Mouse (Mus musculus) gastrocnemius, postnatal 14 days (tissue): ENCODE data around the gene Cirbp. TPM values are rescaled to one million over a fixed set of nuclear protein-coding genes. Genes with fewer than 3 reads are reported as not detected.

Experiments
- DNase-seq: peaks from one replicate; pipeline ENCODE4 v3.0.0; 2021; ENCODE audit warnings: mixed read lengths
- intact Hi-C: fragments of 180-260 bp; cut with DNase I; formaldehyde crosslinking; loops from one replicate; pipeline ENCODE4 v1.15.1; 2025; ENCODE audit warnings: low total_unique reads
- total RNA-seq, 2 experiments: library from RNA; stranded (reverse); gene quantifications; 2 replicates each; pipeline ENCODE4 v1.2.3; 2021

Cirbp gene
- total RNA-seq, 2 experiments from 2014 or later = 41.4 to 41.5 TPM

DNA sequence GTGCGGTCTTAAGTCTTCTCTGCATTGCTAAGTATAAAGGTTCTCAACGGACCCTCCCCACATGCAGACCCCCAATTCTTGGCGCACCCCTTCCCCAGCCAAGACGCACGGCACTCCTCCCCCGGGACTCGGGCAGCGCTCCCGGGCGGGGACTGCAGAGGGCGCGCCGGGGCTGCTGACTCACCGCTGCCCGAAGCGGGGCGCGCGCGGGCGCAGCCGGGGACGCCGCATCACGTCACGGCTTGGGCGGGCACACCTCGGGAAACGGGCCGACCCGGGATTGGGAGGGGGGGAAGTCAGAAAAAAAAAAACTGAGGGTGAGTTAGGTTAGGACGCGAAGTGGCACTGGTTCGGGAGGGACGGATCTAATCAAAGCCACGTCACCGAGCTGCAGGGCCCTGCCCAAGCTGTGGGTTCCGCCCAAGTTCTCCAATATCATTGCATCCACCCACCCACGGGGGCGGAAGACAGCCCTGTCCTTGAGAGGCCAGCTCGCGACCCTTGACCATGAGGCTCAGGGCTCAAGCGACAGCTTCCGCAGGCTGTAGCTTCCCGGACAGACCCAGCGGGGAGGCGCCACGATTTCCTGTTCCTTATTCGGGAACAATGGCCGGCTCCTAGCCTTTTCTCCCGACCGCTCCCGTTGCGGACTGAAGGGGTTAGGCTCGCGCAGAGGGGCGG is 17.0 kb upstream of the Cirbp start:
- peak; percentile 96 for DNase-seq
- intact Hi-C loops = no loop called here

GRCm38 (mm10) chr10:80149291-80150225 is 16.2 kb upstream of the Cirbp start:
- intact Hi-C loops = no loop called here
- DNase-seq = peak; percentile 98

GRCm38 (mm10) chr10:80150226-80151210 is 15.3 kb upstream of the Cirbp start:
- intact Hi-C loops = no loop called here

GRCm38 (mm10) chr10:80151211-80152034 is 14.4 kb upstream of the Cirbp start:
- intact Hi-C loops = no loop called here
- peak; percentile 65 for DNase-seq

More at GRCm38 (mm10) chr10:80150226-80151210, 15.3 kb upstream of the Cirbp start:
- DNase-seq = peak; percentile 52

- intact Hi-C loops = no loop called here
- peak; percentile 56 for DNase-seq
Measured at GRCm38 (mm10) chr10:80152071-80152872, 13.5 kb upstream of the Cirbp start.

DNA sequence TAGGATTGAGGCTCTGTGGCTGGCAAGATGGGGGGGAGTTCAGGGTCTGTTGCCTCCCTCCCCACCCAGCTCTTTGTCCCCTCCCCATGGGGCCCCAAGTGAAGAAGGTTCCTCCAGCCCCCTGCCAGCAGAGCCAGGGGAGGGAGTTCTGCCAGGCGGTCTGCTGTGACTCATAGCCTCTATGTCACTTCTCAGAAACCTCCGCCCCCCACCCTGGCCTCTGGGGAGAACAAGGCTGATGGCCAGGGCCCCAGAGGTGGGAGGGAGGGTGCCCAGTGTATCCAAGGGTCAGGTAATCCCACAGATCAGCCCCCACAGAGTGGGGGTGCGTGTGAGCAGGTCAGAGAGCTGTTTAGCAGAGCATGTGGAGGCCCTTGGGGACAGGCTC is 12.9 kb upstream of the Cirbp start:
- intact Hi-C loops = no loop called here
- no peak for DNase-seq

DNA sequence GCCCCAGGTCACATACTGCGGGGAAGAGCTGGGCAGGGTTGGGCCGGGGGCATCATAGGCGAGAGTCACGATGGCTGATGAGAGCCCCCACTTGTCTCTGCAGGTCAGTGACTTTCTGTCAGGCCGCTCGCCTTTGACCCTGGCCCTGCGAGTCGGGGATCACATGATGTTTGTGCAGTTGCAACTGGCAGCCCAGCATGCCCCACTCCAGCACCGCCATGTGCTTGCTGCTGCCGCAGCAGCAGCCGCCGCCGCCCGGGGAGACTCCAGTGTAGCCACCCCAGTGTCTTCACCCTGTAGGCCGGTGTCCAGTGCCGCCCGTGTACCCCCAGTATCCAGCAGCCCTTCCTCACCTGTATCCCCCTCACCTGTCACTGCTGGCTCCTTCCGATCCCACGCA is 12.1 kb upstream of the Cirbp start:
- DNase-seq = no peak
- intact Hi-C loops = no loop called here

GRCm38 (mm10) chr10:80154384-80154783 is 11.4 kb upstream of the Cirbp start:
- intact Hi-C loops = no loop called here
- no peak for DNase-seq

GRCm38 (mm10) chr10:80155277-80155676 is 10.5 kb upstream of the Cirbp start:
- intact Hi-C loops = no loop called here
- peak; percentile 5 for DNase-seq

GRCm38 (mm10) chr10:80156002-80156751 is 9.6 kb upstream of the Cirbp start:
- intact Hi-C loops = no loop called here
- DNase-seq = peak; percentile 13

DNA sequence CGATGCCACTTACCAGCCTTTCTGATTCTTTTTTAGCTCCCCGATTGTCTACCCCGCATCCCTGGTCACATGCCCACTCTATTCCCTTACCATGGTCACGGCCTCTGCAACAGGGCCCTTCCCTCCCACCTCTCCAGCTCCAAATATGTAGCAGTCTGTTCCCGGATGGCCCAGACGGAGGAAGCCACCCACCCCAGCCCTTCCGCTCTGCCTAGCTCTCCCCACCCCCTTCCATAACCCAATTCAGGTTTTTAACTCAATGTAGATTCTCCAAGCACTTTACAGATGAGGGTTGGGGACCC is 9.1 kb upstream of the Cirbp start:
- peak; percentile 38 for DNase-seq
- intact Hi-C loops = no loop called here

DNA sequence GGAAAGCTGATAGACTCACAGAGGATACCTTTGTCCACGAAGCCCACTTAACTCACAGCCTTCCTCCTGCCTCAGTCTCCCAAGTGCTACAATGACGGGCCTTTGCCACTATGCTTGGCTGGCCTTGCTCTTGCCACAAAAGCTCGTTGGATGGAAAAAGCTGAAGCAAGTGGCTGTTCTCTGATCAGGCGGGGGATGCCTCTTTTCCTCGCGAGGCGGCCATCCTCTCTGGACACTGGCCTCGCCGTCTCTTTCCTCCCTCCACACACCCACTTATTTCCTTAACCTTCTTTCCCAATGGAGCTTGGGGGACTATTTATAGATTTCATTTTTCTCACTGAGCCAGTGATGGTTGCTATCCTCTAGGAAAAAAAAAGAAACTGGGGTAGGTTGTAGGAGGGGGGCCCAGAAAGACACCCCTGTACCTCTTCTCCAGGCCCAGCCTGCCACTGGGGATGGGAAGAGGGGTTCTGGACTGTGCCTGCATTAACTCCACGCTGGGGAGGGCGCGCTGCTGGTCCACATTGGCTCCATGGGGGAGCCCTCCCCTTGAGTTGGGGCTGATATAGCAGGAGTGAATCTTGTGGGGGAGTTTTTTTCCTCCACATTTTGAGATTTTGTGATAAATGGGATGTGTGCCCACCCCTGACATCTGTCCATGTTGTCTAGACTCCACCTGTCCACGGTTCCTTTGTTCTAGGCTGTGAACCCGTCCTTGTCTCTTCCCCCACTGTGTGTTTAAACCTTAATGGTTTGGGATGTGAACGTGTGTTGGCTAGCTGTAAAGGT is 8.4 kb upstream of the Cirbp start:
- intact Hi-C loops = no loop called here
- DNase-seq = no peak

DNA sequence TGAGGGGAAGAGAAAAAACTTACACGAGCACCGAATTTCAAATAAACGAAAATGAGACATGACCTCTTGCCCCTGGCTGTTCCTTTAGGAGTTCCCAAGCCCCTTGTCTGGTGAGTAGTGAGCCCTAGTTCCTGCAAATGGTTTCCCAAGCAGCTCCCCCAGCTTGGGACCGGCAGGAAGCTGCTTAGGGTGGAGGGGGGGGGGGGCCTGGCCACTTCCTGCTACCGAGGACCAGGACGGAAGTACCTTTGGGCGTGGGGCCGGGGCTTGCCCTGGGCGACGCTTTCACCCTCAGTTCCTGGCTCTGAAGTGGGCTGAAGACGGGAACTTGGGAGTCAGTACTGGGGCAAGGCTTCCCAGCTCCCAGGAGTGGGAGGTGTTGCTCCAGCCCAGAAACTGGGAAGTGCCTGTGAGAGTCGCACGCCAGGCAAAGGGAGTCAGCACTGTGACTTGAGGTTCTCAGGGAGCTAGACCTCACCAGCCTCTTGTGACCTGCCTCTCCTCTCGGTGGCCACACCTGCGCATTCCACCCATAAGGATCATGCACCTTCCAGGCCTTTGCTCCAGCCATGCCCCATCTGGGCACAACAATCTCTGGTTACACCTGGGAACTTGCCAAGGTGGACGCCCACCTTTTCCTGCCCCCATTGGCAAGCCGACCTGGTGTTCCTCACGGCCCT is 7.3 kb upstream of the Cirbp start:
- DNase-seq = peak; percentile 67
- intact Hi-C loops = no loop called here

DNA sequence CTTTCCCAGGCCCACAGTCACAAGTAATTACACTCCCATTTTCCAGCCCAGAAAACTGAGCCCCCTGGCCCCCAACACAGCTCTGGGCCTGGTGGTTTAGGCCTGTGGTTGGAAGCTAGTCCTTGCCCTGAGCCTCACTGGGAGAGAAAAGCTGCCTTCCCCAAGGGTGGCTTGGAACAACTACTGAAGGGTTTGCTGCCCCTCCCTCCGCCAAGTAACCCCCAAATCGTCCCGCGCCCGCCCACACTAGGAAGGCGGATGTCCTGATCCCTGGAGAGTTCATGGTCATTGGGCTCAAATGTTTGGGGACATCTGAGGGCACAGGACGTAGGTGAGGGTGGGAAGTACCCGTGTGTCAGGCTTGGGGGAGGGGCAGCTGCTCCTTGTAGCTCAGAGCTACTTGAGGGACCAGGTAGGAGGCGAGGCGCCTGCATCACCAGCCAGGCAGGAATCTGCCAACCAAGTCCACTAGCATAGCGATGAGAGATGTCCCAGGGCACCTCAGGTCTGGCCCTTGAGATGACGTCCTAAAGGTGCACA is 6.7 kb upstream of the Cirbp start:
- peak; percentile 46 for DNase-seq
- intact Hi-C loops = no loop called here

- intact Hi-C loops = no loop called here
- DNase-seq = peak; percentile 99
Measured at GRCm38 (mm10) chr10:80159561-80160454, 6.0 kb upstream of the Cirbp start.
